10 mouse cellular contexts compared by ENCODE assay signal in the genomic region with DNA sequence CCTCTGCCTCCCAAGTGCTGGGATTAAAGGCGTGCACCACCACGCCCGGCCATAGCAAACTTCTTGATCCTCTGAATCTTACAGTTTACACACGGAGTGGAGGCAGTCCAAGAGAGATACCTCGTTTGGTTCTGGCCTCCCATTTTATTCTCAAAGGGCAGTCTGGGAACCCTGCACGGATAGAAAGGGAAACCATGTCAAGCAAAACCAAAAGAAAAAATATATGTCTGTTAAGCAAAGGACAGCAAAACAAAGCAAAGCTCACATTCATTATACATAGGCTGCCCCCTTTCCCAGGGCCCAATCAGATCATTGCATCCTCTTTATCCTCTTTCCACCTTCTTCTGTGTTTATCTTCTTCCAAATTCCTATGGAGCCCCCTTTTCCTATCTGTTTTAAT. TPM values are rescaled to one million over a fixed set of nuclear protein-coding genes. Genes with fewer than 3 reads are reported as not detected.
DNase-seq lines count a peak whose midpoint lies in the region; ATAC-seq and TF ChIP-seq lines count a peak whose summit lies in the region.
"Had no signal": no experiment of that assay in that cellular context is flagged by ENCODE, and none has a peak within 500 bp of the region (broad histone marks: within the 10 kb centered on the region; RNA-seq: fewer than 3 reads in every experiment).

No protein-coding gene starts in this region.

- no peaks in the 10 kb centered on the region for H3K36me3 ChIP-seq in liver, embryonic 14.5 days (replicated peaks; ENCODE audit: control insufficient read depth, insufficient read depth, low read depth)
- H3K36me3 ChIP-seq in liver, embryonic 12.5 days, result no peaks in the 10 kb centered on the region
- no peaks in the 10 kb centered on the region for H3K36me3 ChIP-seq in splenic B cell, adult 2 months (ENCODE audit: control insufficient read depth, insufficient read depth, low read length, poor library complexity, severe bottlenecking)
- no peaks in the 10 kb centered on the region for H3K36me3 ChIP-seq in intestine, embryonic 15.5 days
- H3K36me3 ChIP-seq: embryonic facial prominence, embryonic 13.5 days; hindbrain, embryonic 15.5 days had no signal

- H3K4me1 ChIP-seq in liver, embryonic 14.5 days (replicated peaks; ENCODE audit: control insufficient read depth in 2 of 2, insufficient read depth in 2 of 2, low read length in 1 of 2), result no peaks in the 10 kb centered on the region; a peak in 1 of 4 replicates
- H3K4me1 ChIP-seq in liver, embryonic 12.5 days, result no peaks in the 10 kb centered on the region
- 0 out of 2 replicates have a peak, but pooled peaks cover 6% of the 10 kb centered on the region for H3K4me1 ChIP-seq in intestine, embryonic 15.5 days (replicated peaks)
- H3K4me1 ChIP-seq: embryonic facial prominence, embryonic 13.5 days; hindbrain, embryonic 15.5 days had no signal

- TF ChIP-seq EP300 in liver, embryonic 14.5 days (IDR thresholded peaks at IDR 0.05; ENCODE audit: low read depth), result no peak

- intact Hi-C loops in gastrocnemius, postnatal 36 days (cut with DNase I), result no loop called here

- no peaks in the 10 kb centered on the region for H3K9me3 ChIP-seq in liver, embryonic 14.5 days (ENCODE audit: control insufficient read depth, low read length)
- no peaks in the 10 kb centered on the region for H3K9me3 ChIP-seq in liver, embryonic 12.5 days (replicated peaks)
- no peaks in the 10 kb centered on the region for H3K9me3 ChIP-seq in intestine, embryonic 15.5 days
- H3K9me3 ChIP-seq: embryonic facial prominence, embryonic 13.5 days; hindbrain, embryonic 15.5 days had no signal

- WGBS in liver, embryonic 14.5 days (ENCODE audit: insufficient replicate concordance), result 65% methylated on average over 6 of the region's 6 CpGs
- 64% methylated on average over 6 of the region's 6 CpGs for WGBS in liver, embryonic 12.5 days (ENCODE audit: insufficient replicate concordance)
- 46% methylated on average over 6 of the region's 6 CpGs for WGBS in intestine, embryonic 15.5 days

- no peak overlapping the region for H3K4me3 ChIP-seq in liver, embryonic 14.5 days (ENCODE audit: insufficient read depth in 1 of 2, low read depth in 2 of 2, low read length in 2 of 2)
- H3K4me3 ChIP-seq in liver, embryonic 12.5 days, result no peak overlapping the region
- no peak overlapping the region for H3K4me3 ChIP-seq in intestine, embryonic 15.5 days (replicated peaks)
- H3K4me3 ChIP-seq: embryonic facial prominence, embryonic 13.5 days; hindbrain, embryonic 15.5 days had no signal

- no peak for TF ChIP-seq CTCF in liver, embryonic 14.5 days (IDR thresholded peaks at IDR 0.05; ENCODE audit: low read depth)

- H3K27ac ChIP-seq in liver, embryonic 14.5 days, result no peak overlapping the region
- H3K27ac ChIP-seq in liver, embryonic 12.5 days, result no peak overlapping the region
- no peak overlapping the region for H3K27ac ChIP-seq in intestine, embryonic 15.5 days
- H3K27ac ChIP-seq: embryonic facial prominence, embryonic 13.5 days; hindbrain, embryonic 15.5 days had no signal

- no peak for ATAC-seq in liver, embryonic 14.5 days (ENCODE audit: insufficient read depth)
- no peak for ATAC-seq in liver, embryonic 12.5 days
- no peak for ATAC-seq in intestine, embryonic 15.5 days
- ATAC-seq in megakaryocyte, adult 5-6 weeks (ENCODE audit: poor library complexity, severe bottlenecking), result no peak

- H3K27me3 ChIP-seq in liver, embryonic 14.5 days (ENCODE audit: control insufficient read depth, insufficient read depth, low read length), result no peaks in the 10 kb centered on the region
- no peaks in the 10 kb centered on the region for H3K27me3 ChIP-seq in liver, embryonic 12.5 days (replicated peaks)
- H3K27me3 ChIP-seq in splenic B cell, adult 2 months (ENCODE audit: control insufficient read depth, insufficient read depth, low read length, poor library complexity, severe bottlenecking), result no peaks in the 10 kb centered on the region
- no peaks in the 10 kb centered on the region for H3K27me3 ChIP-seq in intestine, embryonic 15.5 days (replicated peaks)
- H3K27me3 ChIP-seq: embryonic facial prominence, embryonic 13.5 days; hindbrain, embryonic 15.5 days had no signal

- peak; percentile 21 for DNase-seq in gastrocnemius, adult 18-20 months (ENCODE audit: low spot score)
- DNase-seq in gastrocnemius, postnatal 36 days, result no peak
- peak; percentile 10 to 33 (median 11) for DNase-seq in liver, embryonic 14.5 days (ENCODE audit: low read depth in 3 of 3, low spot score in 3 of 3)
- peak; percentile 64 for DNase-seq in Muller cell, postnatal 12 days (ENCODE audit: inconsistent ontology term)
- peak; percentile 24 for DNase-seq in splenic B cell, adult 2 months (ENCODE audit: low read depth, low spot score)

- H3K9ac ChIP-seq in liver, embryonic 14.5 days (replicated peaks), result no peak overlapping the region
- H3K9ac ChIP-seq in liver, embryonic 12.5 days, result no peak overlapping the region
- no peak overlapping the region for H3K9ac ChIP-seq in intestine, embryonic 15.5 days
- H3K9ac ChIP-seq: embryonic facial prominence, embryonic 13.5 days; hindbrain, embryonic 15.5 days had no signal

- H3K4me2 ChIP-seq in liver, embryonic 14.5 days (ENCODE audit: low read depth), result no peak overlapping the region
- H3K4me2 ChIP-seq in liver, embryonic 12.5 days, result no peak overlapping the region
- no peak overlapping the region for H3K4me2 ChIP-seq in intestine, embryonic 15.5 days (replicated peaks)
- H3K4me2 ChIP-seq: embryonic facial prominence, embryonic 13.5 days; hindbrain, embryonic 15.5 days had no signal

RNA-seq across cellular contexts. Expression of a gene that starts 27.6 kb away (rescaled TPM):
- total RNA-seq in gastrocnemius, adult 18-20 months (2021), result 100 to 1,000 TPM; 166 to 200 TPM
- total RNA-seq in gastrocnemius, postnatal 36 days (2021), result 100 to 1,000 TPM; 154 to 170 TPM
- 43.5 and 93.3 TPM in 2 replicates for polyA plus RNA-seq in liver, embryonic 14.5 days (2012; rRNA removed)
- 118 and 123 TPM in 2 replicates for polyA plus RNA-seq in liver, embryonic 14.5 days (2014; fragmentation: Nextera tagmentation; extraction: Ambion mirVana)
- polyA plus RNA-seq in liver, embryonic 12.5 days (2016; fragmentation: Nextera tagmentation; extraction: Ambion mirVana), result 128 and 143 TPM in 2 replicates
- polyA plus RNA-seq in intestine, embryonic 15.5 days (2015; fragmentation: Nextera tagmentation; extraction: Ambion mirVana), result 201 and 204 TPM in 2 replicates
- total RNA-seq in megakaryocyte, adult 5-6 weeks (2015), result 147 and 149 TPM in 2 replicates
- 84.0 and 115 TPM in 2 replicates for total RNA-seq in megakaryocyte, adult 5-6 weeks (2017)

RNA-seq across cellular contexts. Expression of a gene that starts 27.7 kb away (rescaled TPM):
- total RNA-seq in gastrocnemius, adult 18-20 months (2021), result 10 to 100 TPM in 1 of 2 experiments, 1 to 10 TPM in 1; 9.5 to 12.4 TPM
- total RNA-seq in gastrocnemius, postnatal 36 days (2021), result 10 to 100 TPM in 1 of 2 experiments, 1 to 10 TPM in 1; 8.6 to 10.6 TPM
- 0.63 and 0.95 TPM in 2 replicates for polyA plus RNA-seq in liver, embryonic 14.5 days (2012; rRNA removed)
- 2.4 and 2.9 TPM in 2 replicates for polyA plus RNA-seq in liver, embryonic 14.5 days (2014; fragmentation: Nextera tagmentation; extraction: Ambion mirVana)
- polyA plus RNA-seq in liver, embryonic 12.5 days (2016; fragmentation: Nextera tagmentation; extraction: Ambion mirVana), result 5.2 and 5.7 TPM in 2 replicates
- polyA plus RNA-seq in intestine, embryonic 15.5 days (2015; fragmentation: Nextera tagmentation; extraction: Ambion mirVana), result 7.8 and 8.2 TPM in 2 replicates
- total RNA-seq in megakaryocyte, adult 5-6 weeks (2015), result 12.5 and 13.0 TPM in 2 replicates
- 14.6 and 23.1 TPM in 2 replicates for total RNA-seq in megakaryocyte, adult 5-6 weeks (2017)

Comparison
In these comparisons a context has a peak if more than half of its experiments do, and no peak if none do; other contexts are left out.
1. DNase-seq: peak in gastrocnemius, adult 18-20 months (single experiment), liver, embryonic 14.5 days (3 of 3), Muller cell, postnatal 12 days (single experiment) and splenic B cell, adult 2 months (single experiment); none in gastrocnemius, postnatal 36 days (0 of 2).